8 mouse cellular contexts compared by ENCODE assay signal in the genomic region with DNA sequence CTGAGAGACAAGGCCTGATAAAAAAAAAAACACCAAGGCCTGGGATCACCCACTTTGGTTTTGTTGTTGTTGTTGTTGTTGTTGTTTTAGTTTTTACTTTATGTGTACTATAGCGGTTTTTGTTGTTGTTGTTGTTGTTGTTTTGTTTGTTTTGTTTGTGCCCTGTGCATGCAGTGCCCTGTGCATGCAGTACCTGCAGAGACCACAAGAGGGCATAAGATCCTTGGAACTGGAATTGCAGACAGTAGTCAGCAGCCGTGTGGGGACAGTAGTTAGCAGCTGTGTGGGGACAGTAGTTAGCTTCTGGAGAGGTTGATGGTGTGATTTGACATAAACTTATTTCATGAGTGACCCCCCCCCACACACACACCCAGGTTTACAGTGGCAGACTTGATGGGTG. TPM values are rescaled to one million over a fixed set of nuclear protein-coding genes. Genes with fewer than 3 reads are reported as not detected.
DNase-seq lines count a peak whose midpoint lies in the region; ATAC-seq and TF ChIP-seq lines count a peak whose summit lies in the region.

No protein-coding gene starts in this region.

- TF ChIP-seq CTCF in spleen, adult 2 months (IDR thresholded peaks at IDR 0.05; ENCODE audit: extremely low read depth, insufficient read depth, insufficient read length, insufficient replicate concordance), result peak; percentile 64; the same call in 1 of the 2 replicates
- peak; percentile 77; the same call in 1 of the 2 replicates for TF ChIP-seq CTCF in embryonic fibroblast, embryonic 13.5 days (IDR thresholded peaks at IDR 0.05; ENCODE audit: borderline replicate concordance, insufficient read depth, low read length)
- TF ChIP-seq CTCF in hindbrain, postnatal 0 days (IDR thresholded peaks at IDR 0.05; ENCODE audit: low read depth), result peak; percentile 98

- no peaks in the 10 kb centered on the region for H3K9me3 ChIP-seq in hindbrain, postnatal 0 days (ENCODE audit: low read length)
- peaks cover 6% of the 10 kb centered on the region for H3K9me3 ChIP-seq in liver, embryonic 13.5 days (replicated peaks)

- H3K4me1 ChIP-seq in spleen, adult 2 months (ENCODE audit: control insufficient read depth, insufficient read depth, insufficient read length), result no peaks in the 10 kb centered on the region
- no peaks in the 10 kb centered on the region for H3K4me1 ChIP-seq in embryonic fibroblast, embryonic 13.5 days (ENCODE audit: control insufficient read depth, insufficient read depth, low read length)
- H3K4me1 ChIP-seq in hindbrain, postnatal 0 days (ENCODE audit: insufficient read depth, low read length), result no peaks in the 10 kb centered on the region
- peaks cover 24% of the 10 kb centered on the region for H3K4me1 ChIP-seq in liver, embryonic 13.5 days (replicated peaks)

- H3K4me2 ChIP-seq in hindbrain, postnatal 0 days (ENCODE audit: low read depth, low read length), result no peak overlapping the region
- H3K4me2 ChIP-seq in liver, embryonic 13.5 days, result no peak overlapping the region

- peak; percentile 58 to 71 for DNase-seq in spleen, adult 2 months (ENCODE audit: low read depth in 1 of 2, low spot score in 2 of 2)
- DNase-seq in spleen, adult 12 weeks (ENCODE audit: low spot score), result no peak
- DNase-seq in adrenal gland, postnatal 36 days, result peak; percentile 69 to 80
- DNase-seq in hindbrain, postnatal 0 days (ENCODE audit: low spot score), result peak; percentile 86
- no peak for DNase-seq in liver, embryonic 13.5 days
- peak; percentile 65 to 77 for DNase-seq in natural killer cell, adult 2 months (ENCODE audit: low spot score in 2 of 2)
- peak; percentile 77 for DNase-seq in thymus, postnatal 25 days

- peaks cover 41% of the 10 kb centered on the region for H3K36me3 ChIP-seq in spleen, adult 2 months (ENCODE audit: control insufficient read depth, insufficient read depth, low read length)
- H3K36me3 ChIP-seq in hindbrain, postnatal 0 days (ENCODE audit: insufficient read depth, low read length), result peaks cover 28% of the 10 kb centered on the region
- peaks cover 66% of the 10 kb centered on the region for H3K36me3 ChIP-seq in liver, embryonic 13.5 days

- H3K4me3 ChIP-seq in spleen, adult 2 months (ENCODE audit: extremely low read depth, insufficient read depth, insufficient read length), result no peak overlapping the region
- H3K4me3 ChIP-seq in embryonic fibroblast, embryonic 13.5 days (ENCODE audit: insufficient read depth, low read length), result no peak overlapping the region
- no peak overlapping the region for H3K4me3 ChIP-seq in hindbrain, postnatal 0 days (ENCODE audit: low read length)
- no peak overlapping the region for H3K4me3 ChIP-seq in liver, embryonic 13.5 days (replicated peaks)

- no peak for TF ChIP-seq POLR2A in spleen, adult 2 months (IDR thresholded peaks at IDR 0.05; ENCODE audit: low read depth, low read length)
- no peak for TF ChIP-seq POLR2A in embryonic fibroblast, embryonic 13.5 days (IDR thresholded peaks at IDR 0.05; ENCODE audit: low read depth, low read length)

- H3K27me3 ChIP-seq in spleen, adult 2 months (ENCODE audit: control insufficient read depth, insufficient read depth, low read length), result no peaks in the 10 kb centered on the region
- no peaks in the 10 kb centered on the region for H3K27me3 ChIP-seq in hindbrain, postnatal 0 days (ENCODE audit: insufficient read depth, low read length)
- H3K27me3 ChIP-seq in liver, embryonic 13.5 days, result no peaks in the 10 kb centered on the region

- H3K9ac ChIP-seq in hindbrain, postnatal 0 days (replicated peaks; ENCODE audit: low read length), result no peak overlapping the region
- no peak overlapping the region for H3K9ac ChIP-seq in liver, embryonic 13.5 days

- 28% methylated on average over 2 of the region's 2 CpGs for WGBS in spleen, adult 2 months
- WGBS in hindbrain, postnatal 0 days, result 4% methylated on average over 2 of the region's 2 CpGs
- WGBS in liver, embryonic 13.5 days (ENCODE audit: insufficient replicate concordance), result 14% methylated on average over 2 of the region's 2 CpGs

- peak; percentile 74 for ATAC-seq in hindbrain, postnatal 0 days
- peak; percentile 49 for ATAC-seq in liver, embryonic 13.5 days (ENCODE audit: low read depth)

- no peak overlapping the region for H3K27ac ChIP-seq in spleen, adult 2 months (ENCODE audit: insufficient read depth, low read length)
- H3K27ac ChIP-seq in embryonic fibroblast, embryonic 13.5 days (ENCODE audit: insufficient read depth, low read length), result no peak overlapping the region
- no peak overlapping the region for H3K27ac ChIP-seq in hindbrain, postnatal 0 days
- H3K27ac ChIP-seq in liver, embryonic 13.5 days, result peak overlapping the region; percentile 53; the same call in 1 of the 2 replicates

RNA-seq across cellular contexts. Expression of a gene that starts 8.0 kb away (rescaled TPM):
- polyA plus RNA-seq in spleen, adult 2 months (2012; rRNA removed), result 27.9 and 32.4 TPM in 2 replicates
- total RNA-seq in adrenal gland, postnatal 36 days (2021), result 10 to 100 TPM; 56.1 to 62.6 TPM
- polyA plus RNA-seq in embryonic fibroblast, embryonic 13.5 days (2011; ENCODE audit: insufficient read length, low read depth, missing spikeins), result 19.5 and 24.1 TPM in 2 replicates
- total RNA-seq in hindbrain, postnatal 0 days (2014; rRNA removed), result 27.0 and 38.6 TPM in 2 replicates
- polyA plus RNA-seq in hindbrain, postnatal 0 days (2015; fragmentation: Nextera tagmentation; extraction: Ambion mirVana), result 55.0 and 60.0 TPM in 2 replicates
- 71.9 and 73.5 TPM in 2 replicates for polyA plus RNA-seq in liver, embryonic 13.5 days (2015; fragmentation: Nextera tagmentation; extraction: Ambion mirVana)

RNA-seq across cellular contexts. Expression of a gene that starts 9.3 kb away (rescaled TPM):
- polyA plus RNA-seq in spleen, adult 2 months (2012; rRNA removed), result 10.6 and 13.8 TPM in 2 replicates
- total RNA-seq in adrenal gland, postnatal 36 days (2021), result 10 to 100 TPM; 13.5 to 24.0 TPM
- polyA plus RNA-seq in embryonic fibroblast, embryonic 13.5 days (2011; ENCODE audit: insufficient read length, low read depth, missing spikeins), result 12.7 and 18.0 TPM in 2 replicates
- 36.2 and 41.2 TPM in 2 replicates for total RNA-seq in hindbrain, postnatal 0 days (2014; rRNA removed)
- 39.8 and 40.2 TPM in 2 replicates for polyA plus RNA-seq in hindbrain, postnatal 0 days (2015; fragmentation: Nextera tagmentation; extraction: Ambion mirVana)
- polyA plus RNA-seq in liver, embryonic 13.5 days (2015; fragmentation: Nextera tagmentation; extraction: Ambion mirVana), result 35.6 and 35.7 TPM in 2 replicates

RNA-seq across cellular contexts. Expression of a gene that starts 18.2 kb away (rescaled TPM):
- 115 and 178 TPM in 2 replicates for polyA plus RNA-seq in spleen, adult 2 months (2012; rRNA removed)
- 10 to 100 TPM; 68.0 to 77.0 TPM for total RNA-seq in adrenal gland, postnatal 36 days (2021)
- polyA plus RNA-seq in embryonic fibroblast, embryonic 13.5 days (2011; ENCODE audit: insufficient read length, low read depth, missing spikeins), result 31.6 and 35.5 TPM in 2 replicates
- 135 and 172 TPM in 2 replicates for total RNA-seq in hindbrain, postnatal 0 days (2014; rRNA removed)
- 183 and 186 TPM in 2 replicates for polyA plus RNA-seq in hindbrain, postnatal 0 days (2015; fragmentation: Nextera tagmentation; extraction: Ambion mirVana)
- 48.9 and 49.7 TPM in 2 replicates for polyA plus RNA-seq in liver, embryonic 13.5 days (2015; fragmentation: Nextera tagmentation; extraction: Ambion mirVana)

RNA-seq across cellular contexts. Expression of a gene that starts 32.8 kb away (rescaled TPM):
- 31.0 and 48.2 TPM in 2 replicates for polyA plus RNA-seq in spleen, adult 2 months (2012; rRNA removed)
- total RNA-seq in adrenal gland, postnatal 36 days (2021), result 10 to 100 TPM; 28.9 to 34.2 TPM
- 17.5 and 22.1 TPM in 2 replicates for polyA plus RNA-seq in embryonic fibroblast, embryonic 13.5 days (2011; ENCODE audit: insufficient read length, low read depth, missing spikeins)
- 53.2 and 60.2 TPM in 2 replicates for total RNA-seq in hindbrain, postnatal 0 days (2014; rRNA removed)
- polyA plus RNA-seq in hindbrain, postnatal 0 days (2015; fragmentation: Nextera tagmentation; extraction: Ambion mirVana), result 84.5 and 85.7 TPM in 2 replicates
- polyA plus RNA-seq in liver, embryonic 13.5 days (2015; fragmentation: Nextera tagmentation; extraction: Ambion mirVana), result 99.8 and 111 TPM in 2 replicates

RNA-seq across cellular contexts. Expression of a gene that starts 33.7 kb away (rescaled TPM):
- 45.7 TPM in 2 replicates for polyA plus RNA-seq in spleen, adult 2 months (2012; rRNA removed)
- total RNA-seq in adrenal gland, postnatal 36 days (2021), result 10 to 100 TPM; 84.1 to 87.4 TPM
- 90.2 and 92.2 TPM in 2 replicates for polyA plus RNA-seq in embryonic fibroblast, embryonic 13.5 days (2011; ENCODE audit: insufficient read length, low read depth, missing spikeins)
- 42.5 and 43.6 TPM in 2 replicates for total RNA-seq in hindbrain, postnatal 0 days (2014; rRNA removed)
- polyA plus RNA-seq in hindbrain, postnatal 0 days (2015; fragmentation: Nextera tagmentation; extraction: Ambion mirVana), result 92.8 and 97.3 TPM in 2 replicates
- 18.1 and 21.4 TPM in 2 replicates for polyA plus RNA-seq in liver, embryonic 13.5 days (2015; fragmentation: Nextera tagmentation; extraction: Ambion mirVana)

Comparison
In these comparisons a context has a peak if more than half of its experiments do, and no peak if none do; other contexts are left out.
1. DNase-seq: peak in spleen, adult 2 months (2 of 2), adrenal gland, postnatal 36 days (2 of 2), hindbrain, postnatal 0 days (single experiment), natural killer cell, adult 2 months (2 of 2) and thymus, postnatal 25 days (single experiment); none in spleen, adult 12 weeks (single experiment) and liver, embryonic 13.5 days (single experiment).
2. Peak in every context shown above with its lines, with median percentiles within 50 percentile points of each other: CTCF ChIP-seq.